Mouse (Mus musculus) olfactory bulb, adult 2 months (tissue): Measurements from ENCODE around the gene Pgghg. TPM values are rescaled to one million over a fixed set of nuclear protein-coding genes. Genes with fewer than 3 reads are reported as not detected.
A peak's percentile ranks its signal among the peaks of the same experiment; 100 is the strongest.

ENCODE experiments used
- H3K27ac ChIP-seq: fragments of 200-500 bp; 2 replicates; pipeline ENCODE4 v1.5.1; 2012; ENCODE audit warnings: low read depth, low read length; ENCODE audit not compliant: insufficient read depth
- H3K4me1 ChIP-seq: fragments of 200-500 bp; 2 replicates; pipeline ENCODE4 v1.6.1; 2012; ENCODE audit warnings: low read length; ENCODE audit not compliant: control insufficient read depth, insufficient read depth
- H3K4me3 ChIP-seq: fragments of 200-500 bp; 2 replicates; pipeline ENCODE4 v1.5.1; 2012; ENCODE audit warnings: mild to moderate bottlenecking, low read depth, low read length, moderate library complexity; ENCODE audit not compliant: insufficient read depth
- CTCF ChIP-seq: fragments of 200-500 bp; IDR thresholded peaks from 2 replicates; pipeline ENCODE4 v1.5.1; 2012; ENCODE audit warnings: low read depth, mild to moderate bottlenecking, low read length, moderate library complexity; ENCODE audit not compliant: insufficient read depth
- POLR2A ChIP-seq: fragments of 200-500 bp; IDR thresholded peaks from 2 replicates; pipeline ENCODE4 v1.6.1; 2012; ENCODE audit warnings: mild to moderate bottlenecking, low read depth, low read length, moderate library complexity; ENCODE audit not compliant: insufficient read depth
- WGBS: fragments of 180-500 bp; shearing (Covaris S2); methylation state at CpG from one replicate; pipeline ENCODE4 v1.1.7; 2018; 5-methylcytosine and 5-hydroxymethylcytosine counted together
- polyA plus RNA-seq: library from polyadenylated mRNA; stranded (reverse); fragments of >200 nt; gene quantifications from 2 replicates; pipeline ENCODE4 v1.2.4, GENCODE M21; 2012; ENCODE audit warnings: low replicate concordance; ENCODE audit not compliant: missing spikeins, insufficient read depth, insufficient read length

Gene Pgghg
- polyA plus RNA-seq, 1 experiment, result not detected

- WGBS, result 41% methylated on average over 22 of the region's 22 CpGs
- TF ChIP-seq CTCF (no peak), POLR2A (no peak)
- H3K4me3 ChIP-seq, result no peak overlapping the region
These were observed 19.8 kb upstream of the Pgghg start for GRCm38 (mm10) chr7:140921225-140921975.

GRCm38 (mm10) chr7:140922398-140923069 is 18.7 kb upstream of the Pgghg start:
- H3K4me1 ChIP-seq, result peaks cover 19% of the 10 kb centered on the region
- TF ChIP-seq POLR2A (no peak), CTCF (no peak)
- H3K4me3 ChIP-seq, result peak overlapping the region; percentile 35
- H3K27ac ChIP-seq, result no peak overlapping the region
- under 1% methylated on average over 49 of the region's 49 CpGs for WGBS

More at GRCm38 (mm10) chr7:140921225-140921975, 19.8 kb upstream of the Pgghg start:
- no peak overlapping the region for H3K27ac ChIP-seq
- peaks cover 19% of the 10 kb centered on the region for H3K4me1 ChIP-seq

- H3K4me3 ChIP-seq, result peak overlapping the region; percentile 35
- no peak for TF ChIP-seq POLR2A
- no peak for TF ChIP-seq CTCF
- peaks cover 19% of the 10 kb centered on the region for H3K4me1 ChIP-seq
- WGBS, result 20% methylated on average over 30 of the region's 30 CpGs
- no peak overlapping the region for H3K27ac ChIP-seq
These were observed 18.0 kb upstream of the Pgghg start for GRCm38 (mm10) chr7:140923070-140923775.

GRCm38 (mm10) chr7:140927181-140927580 is 14.0 kb upstream of the Pgghg start:
- peaks cover 15% of the 10 kb centered on the region for H3K4me1 ChIP-seq
- H3K4me3 ChIP-seq, result no peak overlapping the region
- WGBS, result 93% methylated on average over 6 of the region's 6 CpGs
- TF ChIP-seq POLR2A (no peak), CTCF (no peak)
- no peak overlapping the region for H3K27ac ChIP-seq

GRCm38 (mm10) chr7:140938436-140938835 is 2.8 kb upstream of the Pgghg start:
- no peak overlapping the region for H3K4me3 ChIP-seq
- H3K4me1 ChIP-seq, result peaks cover 6% of the 10 kb centered on the region; the same call in 1 of the 2 replicates
- WGBS, result 49% methylated on average over 3 of the region's 3 CpGs
- no peak for TF ChIP-seq POLR2A
- H3K27ac ChIP-seq, result no peak overlapping the region

GRCm38 (mm10) chr7:140938896-140939295 is 2.3 kb upstream of the Pgghg start:
- 48% methylated on average over 2 of the region's 2 CpGs for WGBS
- no peak overlapping the region for H3K27ac ChIP-seq
- H3K4me3 ChIP-seq, result no peak overlapping the region
- TF ChIP-seq POLR2A, result no peak
- no peak for TF ChIP-seq CTCF
- peaks cover 6% of the 10 kb centered on the region; the same call in 1 of the 2 replicates for H3K4me1 ChIP-seq

GRCm38 (mm10) chr7:140939669-140940171 is 1.5 kb upstream of the Pgghg start:
- TF ChIP-seq POLR2A (no peak), CTCF (no peak)
- H3K4me3 ChIP-seq, result no peak overlapping the region
- H3K27ac ChIP-seq, result no peak overlapping the region
- 16% methylated on average over 8 of the region's 8 CpGs for WGBS
- peaks cover 6% of the 10 kb centered on the region; the same call in 1 of the 2 replicates for H3K4me1 ChIP-seq

GRCm38 (mm10) chr7:140942341-140942740 is 1.1 kb downstream of the Pgghg start:
- peak overlapping the region; percentile 51 for H3K4me3 ChIP-seq
- H3K27ac ChIP-seq, result no peak overlapping the region

GRCm38 (mm10) chr7:140942811-140943210 is 1.6 kb downstream of the Pgghg start:
- H3K4me3 ChIP-seq, result no peak overlapping the region
- H3K27ac ChIP-seq, result no peak overlapping the region
- no peak for TF ChIP-seq POLR2A
- no peak for TF ChIP-seq CTCF
- H3K4me1 ChIP-seq, result peaks cover 6% of the 10 kb centered on the region; the same call in 1 of the 2 replicates
- 95% methylated on average over 10 of the region's 10 CpGs for WGBS

More at GRCm38 (mm10) chr7:140942341-140942740, 1.1 kb downstream of the Pgghg start:
- TF ChIP-seq CTCF (no peak), POLR2A (no peak)
- H3K4me1 ChIP-seq, result peaks cover 6% of the 10 kb centered on the region; the same call in 1 of the 2 replicates
- WGBS, result 62% methylated on average over 9 of the region's 9 CpGs
